Mouse (Mus musculus) C2C12 (cell line): ENCODE measurements around the gene Mrvi1.

Experiments
- CEBPB ChIP-seq: IDR thresholded peaks from one replicate; pipeline ENCODE4 v1.6.1; 2011; ENCODE audit warnings: low read depth, mild to moderate bottlenecking, control low read depth, moderate library complexity
- CTCF ChIP-seq: IDR thresholded peaks from one replicate; pipeline ENCODE4 v1.5.1; 2011; ENCODE audit not compliant: control insufficient read depth, insufficient read depth, insufficient read length
- MYOD1 ChIP-seq: IDR thresholded peaks from one replicate; pipeline ENCODE4 v1.6.1; 2011; ENCODE audit warnings: low read depth; ENCODE audit not compliant: control insufficient read depth, insufficient read length
- MYOG ChIP-seq: IDR thresholded peaks from one replicate; pipeline ENCODE4 v1.6.1; 2011; ENCODE audit not compliant: control insufficient read depth, insufficient read length; ENCODE audit errors: extremely low read depth

- no peak for TF ChIP-seq CTCF
- no peak for TF ChIP-seq CEBPB
- no peak for TF ChIP-seq MYOG
- no peak for TF ChIP-seq MYOD1
Measured at GRCm38 (mm10) chr7:110962943-110963654, 19.2 kb downstream of the Mrvi1 start.
